Mouse (Mus musculus) yolk sac, embryonic 10.5 days (tissue): ENCODE data around the gene Poldip2.

Experiments
- DNase-seq: peaks from one replicate; pipeline ENCODE4 v3.0.0-alpha.2; 2017; ENCODE audit warnings: low spot score

Gene Poldip2

GRCm38 (mm10) chr11:78512025-78512957 is at the start of gene Poldip2, which contains the start of gene Tmem199:
Gene Poldip2, plus strand, starts transcription at chr11:78512193.
Gene Tmem199, minus strand, starts transcription at chr11:78512172.
- peak; percentile 93 for DNase-seq

GRCm38 (mm10) chr11:78462669-78463068 is 49.3 kb upstream of the Poldip2 start:
- DNase-seq = no peak

GRCm38 (mm10) chr11:78463286-78464036 is 48.5 kb upstream of the Poldip2 start:
- DNase-seq = peak; percentile 35

GRCm38 (mm10) chr11:78465116-78465515 is 46.9 kb upstream of the Poldip2 start:
- DNase-seq = no peak

GRCm38 (mm10) chr11:78465568-78466180 is 46.3 kb upstream of the Poldip2 start, which contains the start of gene Slc46a1:
Gene Slc46a1, plus strand, starts transcription at chr11:78465697.
- DNase-seq = peak; percentile 81

- DNase-seq = no peak
Observed at GRCm38 (mm10) chr11:78466242-78466912, 45.6 kb upstream of the Poldip2 start.

GRCm38 (mm10) chr11:78467515-78467914 is 44.5 kb upstream of the Poldip2 start:
- no peak for DNase-seq

GRCm38 (mm10) chr11:78467932-78468331 is 44.1 kb upstream of the Poldip2 start:
- no peak for DNase-seq

- no peak for DNase-seq
Observed at GRCm38 (mm10) chr11:78471326-78472103, 40.5 kb upstream of the Poldip2 start.

GRCm38 (mm10) chr11:78475289-78475688 is 36.7 kb upstream of the Poldip2 start:
- no peak for DNase-seq

- no peak for DNase-seq
Observed at GRCm38 (mm10) chr11:78483639-78484038, 28.4 kb upstream of the Poldip2 start.

- peak; percentile 57 for DNase-seq
Observed at GRCm38 (mm10) chr11:78488168-78488567, 23.8 kb upstream of the Poldip2 start.

GRCm38 (mm10) chr11:78490781-78491241 is 21.2 kb upstream of the Poldip2 start:
- DNase-seq = peak; percentile 48

GRCm38 (mm10) chr11:78495904-78496303 is 16.1 kb upstream of the Poldip2 start:
- DNase-seq = no peak

GRCm38 (mm10) chr11:78497071-78497541 is 14.9 kb upstream of the Poldip2 start:
- no peak for DNase-seq

GRCm38 (mm10) chr11:78497544-78498522 is 14.2 kb upstream of the Poldip2 start, which contains the start of gene Sarm1:
Gene Sarm1, minus strand, starts transcription at chr11:78497754.
- peak; percentile 91 for DNase-seq

- DNase-seq = no peak
Observed at GRCm38 (mm10) chr11:78499004-78499403, 13.0 kb upstream of the Poldip2 start, which contains the start of gene Vtn. Gene Vtn, plus strand, starts transcription at chr11:78499091.

GRCm38 (mm10) chr11:78499543-78499942 is 12.4 kb upstream of the Poldip2 start:
- no peak for DNase-seq

- DNase-seq = peak; percentile 70
Observed at GRCm38 (mm10) chr11:78500623-78501202, 11.3 kb upstream of the Poldip2 start.
